Mouse (Mus musculus) CH12.LX (cell line): ENCODE measurements at regions not wholly inside any gene's neighbourhood (a gene's known extent, or its start where the extent isn't known, plus 50 kb on each side); places are given as distances from the start of the nearest gene placed in this dataset.

Experiments
- DNase-seq: peaks from one replicate; pipeline ENCODE4 v3.0.0-alpha.2; 2013; ENCODE audit errors: extremely low read depth
- H3K27ac ChIP-seq: 2 replicates; pipeline ENCODE4 v1.5.1; 2012; ENCODE audit warnings: low read depth, mild to moderate bottlenecking, control low read depth, moderate library complexity; ENCODE audit not compliant: insufficient read depth
- H3K27me3 ChIP-seq: replicated peaks from 2 replicates; pipeline ENCODE3; 2012; ENCODE audit warnings: inconsistent platforms
- H3K36me3 ChIP-seq, 2 experiments: replicated peaks in 1 of 2; 2 replicates each; pipeline versions ENCODE3 to v1.6.1; 2012; ENCODE audit warnings: inconsistent platforms in 1 of 2, low read length in 1 of 2, mild to moderate bottlenecking in 1 of 2, mixed read lengths in 1 of 2, moderate library complexity in 1 of 2; ENCODE audit not compliant: control insufficient read depth in 1 of 2, insufficient read depth in 1 of 2
- H3K4me1 ChIP-seq, 2 experiments: 2 replicates each; pipeline ENCODE4 v1.6.1; 2012; ENCODE audit warnings: inconsistent platforms in 1 of 2, moderate library complexity in 1 of 2; ENCODE audit not compliant: insufficient read depth in 2 of 2, control insufficient read depth in 1 of 2
- H3K4me2 ChIP-seq: 2 replicates; pipeline ENCODE4 v1.6.1; 2012; ENCODE audit warnings: low read depth, mild to moderate bottlenecking, control low read depth; ENCODE audit not compliant: poor library complexity, insufficient read depth, severe bottlenecking
- H3K4me3 ChIP-seq, 3 experiments: fragments of 150-350 bp in 1 of 3; sonication (generic) in 1 of 3; replicated peaks in 1 of 3; 2 replicates each; pipeline versions ENCODE3 to v1.5.1; 2011 to 2012; ENCODE audit warnings: low read depth in 2 of 3, low read length in 2 of 3, mild to moderate bottlenecking in 2 of 3, moderate library complexity in 2 of 3, control low read depth in 1 of 3, improper control_type of control experiment in 1 of 3, inconsistent platforms in 1 of 3, mixed read lengths in 1 of 3; ENCODE audit not compliant: poor library complexity in 1 of 3
- H3K79me2 ChIP-seq: replicated peaks from 2 replicates; pipeline ENCODE4 v1.6.1; 2012; ENCODE audit warnings: mild to moderate bottlenecking, moderate library complexity; ENCODE audit not compliant: control insufficient read depth, poor library complexity, insufficient read depth, severe bottlenecking; ENCODE audit errors: extremely low read depth
- H3K9ac ChIP-seq: 2 replicates; pipeline ENCODE4 v1.6.1; 2012; ENCODE audit warnings: low read depth, mild to moderate bottlenecking, control low read depth, moderate library complexity; ENCODE audit not compliant: insufficient read depth
- H3K9me3 ChIP-seq: replicated peaks from 2 replicates; pipeline ENCODE3; 2012; ENCODE audit warnings: low read length, inconsistent platforms, mixed read lengths
- CHD1 ChIP-seq: IDR thresholded peaks from 2 replicates; pipeline ENCODE4 v1.6.1; 2012; ENCODE audit warnings: low read depth, low read length, improper control_type of control experiment, inconsistent platforms
- E2F4 ChIP-seq: IDR thresholded peaks from 2 replicates; pipeline ENCODE4 v1.6.1; 2011; ENCODE audit warnings: low read depth, low read length, improper control_type of control experiment; ENCODE audit not compliant: insufficient replicate concordance
- EP300 ChIP-seq: IDR thresholded peaks from 2 replicates; pipeline ENCODE4 v1.6.1; 2011; ENCODE audit warnings: low read length, improper control_type of control experiment
- IRF4 ChIP-seq: IDR thresholded peaks from 2 replicates; pipeline ENCODE4 v1.6.1; 2014; ENCODE audit warnings: low read depth, mild to moderate bottlenecking, inconsistent platforms, low read length, improper control_type of control experiment
- JUN ChIP-seq: IDR thresholded peaks from 2 replicates; pipeline ENCODE4 v1.6.1; 2011; ENCODE audit warnings: low read depth, mild to moderate bottlenecking, low read length, improper control_type of control experiment, moderate library complexity; ENCODE audit not compliant: insufficient read depth
- JUND ChIP-seq: conservative IDR thresholded peaks from 2 replicates; pipeline ENCODE4 v1.6.1; 2011; ENCODE audit warnings: low read depth, low read length, improper control_type of control experiment
- KAT2A ChIP-seq: IDR thresholded peaks from 2 replicates; pipeline ENCODE4 v1.6.1; 2012; ENCODE audit warnings: low read length, improper control_type of control experiment, inconsistent platforms; ENCODE audit not compliant: insufficient replicate concordance
- MAFK ChIP-seq: IDR thresholded peaks from 2 replicates; pipeline ENCODE4 v1.6.1; 2011; ENCODE audit warnings: low read length, improper control_type of control experiment; ENCODE audit not compliant: insufficient replicate concordance
- MAX ChIP-seq: IDR thresholded peaks from 2 replicates; pipeline ENCODE4 v1.6.1; 2011; ENCODE audit warnings: low read length, improper control_type of control experiment
- MAZ ChIP-seq: IDR thresholded peaks from 2 replicates; pipeline ENCODE4 v1.6.1; 2012; ENCODE audit warnings: low read depth, mild to moderate bottlenecking, inconsistent platforms, low read length, improper control_type of control experiment, moderate library complexity
- MEF2A ChIP-seq: IDR thresholded peaks from 2 replicates; pipeline ENCODE4 v1.6.1; 2014; ENCODE audit warnings: low read depth, mild to moderate bottlenecking, inconsistent platforms, low read length, improper control_type of control experiment, borderline replicate concordance
- MXI1 ChIP-seq: IDR thresholded peaks from 2 replicates; pipeline ENCODE4 v1.6.1; 2011; ENCODE audit warnings: mild to moderate bottlenecking, low read depth, low read length, improper control_type of control experiment
- MYC ChIP-seq: IDR thresholded peaks from 2 replicates; pipeline ENCODE4 v1.6.1; 2011; ENCODE audit warnings: low read depth, mild to moderate bottlenecking, improper control_type of control experiment, low read length
- NELFE ChIP-seq: IDR thresholded peaks from 2 replicates; pipeline ENCODE4 v1.6.1; 2011; ENCODE audit warnings: low read depth, low read length, improper control_type of control experiment
- PAX5 ChIP-seq: IDR thresholded peaks from 2 replicates; pipeline ENCODE4 v1.6.1; 2012; ENCODE audit warnings: low read length, inconsistent platforms, mixed read lengths
- RCOR1 ChIP-seq: conservative IDR thresholded peaks from 2 replicates; pipeline ENCODE4 v1.6.1; 2012; ENCODE audit warnings: low read depth, mild to moderate bottlenecking, inconsistent platforms, low read length, improper control_type of control experiment
- SIN3A ChIP-seq: IDR thresholded peaks from 2 replicates; pipeline ENCODE4 v1.6.1; 2012; ENCODE audit warnings: low read length, improper control_type of control experiment, inconsistent platforms
- SMC3 ChIP-seq: IDR thresholded peaks from 2 replicates; pipeline ENCODE4 v1.6.1; 2011; ENCODE audit warnings: low read depth, low read length, improper control_type of control experiment
- TBP ChIP-seq: conservative IDR thresholded peaks from 2 replicates; pipeline ENCODE4 v1.6.1; 2011; ENCODE audit warnings: low read depth, low read length, improper control_type of control experiment
- UBTF ChIP-seq: IDR thresholded peaks from 2 replicates; pipeline ENCODE4 v1.6.1; 2012; ENCODE audit warnings: low read depth, mild to moderate bottlenecking, inconsistent platforms, low read length, improper control_type of control experiment, moderate library complexity
- USF1 ChIP-seq: IDR thresholded peaks from 2 replicates; pipeline ENCODE4 v1.6.1; 2014; ENCODE audit warnings: low read depth, mild to moderate bottlenecking, inconsistent platforms, low read length, improper control_type of control experiment
- ZC3H11A ChIP-seq: IDR thresholded peaks from 2 replicates; pipeline ENCODE4 v1.6.1; 2012; ENCODE audit warnings: low read depth, mild to moderate bottlenecking, inconsistent platforms, low read length, improper control_type of control experiment
- ZMIZ1 ChIP-seq: IDR thresholded peaks from 2 replicates; pipeline ENCODE4 v1.6.1; 2012; ENCODE audit warnings: low read depth, mild to moderate bottlenecking, inconsistent platforms, low read length, improper control_type of control experiment
- ZNF384 ChIP-seq: IDR thresholded peaks from 2 replicates; pipeline ENCODE4 v1.6.1; 2012; ENCODE audit warnings: low read depth, low read length, improper control_type of control experiment, inconsistent platforms
- dilution Hi-C: fragments of 300-500 bp; cut with MboI; formaldehyde crosslinking; loops from 2 replicates; pipeline ENCODE4 v1.14.3; 2020; ENCODE audit warnings: low sequenced_read_pairs; ENCODE audit not compliant: extremely low pct_unique_long_range_greater_than_20kb, extremely low pct_ligation_motif_present
- in situ Hi-C: fragments of 300-500 bp; cut with MboI; formaldehyde crosslinking; loops from 3 replicates; pipeline ENCODE4 v1.14.3; 2019; ENCODE audit warnings: low sequenced_read_pairs, low pct_ligation_motif_present, low pct_unique_long_range_greater_than_20kb, mixed read lengths

- H3K27ac ChIP-seq: no peak overlapping the region
- dilution Hi-C loops (no loop called here), in situ Hi-C loops (no loop called here)
- DNase-seq: no peak
- TF ChIP-seq MAX (no peak), UBTF (no peak)
- TF ChIP-seq, all 38 proteins: peak for 0
- H3K79me2 ChIP-seq: no peaks in the 10 kb centered on the region
- peaks cover 24 to 36% of the 10 kb centered on the region in 2 experiments for H3K4me1 ChIP-seq
- H3K36me3 ChIP-seq: no peaks in the 10 kb centered on the region
- H3K4me3 ChIP-seq: no peak overlapping the region
- no peak overlapping the region for H3K9ac ChIP-seq
- H3K9me3 ChIP-seq: no peaks in the 10 kb centered on the region
- H3K27me3 ChIP-seq: no peaks in the 10 kb centered on the region
- H3K4me2 ChIP-seq: no peak overlapping the region
Observed at GRCm38 (mm10) chr17:84081751-84082352, 105.9 kb downstream of the Zfp36l2 start.

GRCm38 (mm10) chr17:84075081-84075938 lies 112.4 kb downstream of the Zfp36l2 start:
- no peak overlapping the region for H3K27ac ChIP-seq

GRCm38 (mm10) chr17:84074000-84074782 lies 113.6 kb downstream of the Zfp36l2 start:
- H3K27ac ChIP-seq: no peak overlapping the region
- H3K27me3 ChIP-seq: peaks cover 10% of the 10 kb centered on the region

More at GRCm38 (mm10) chr17:84075081-84075938, 112.4 kb downstream of the Zfp36l2 start:
- no peak for DNase-seq
- H3K4me3 ChIP-seq: no peak overlapping the region
- peaks cover 10% of the 10 kb centered on the region for H3K27me3 ChIP-seq
- H3K9me3 ChIP-seq: no peaks in the 10 kb centered on the region
- H3K79me2 ChIP-seq: no peaks in the 10 kb centered on the region
- peaks cover 5 to 22% of the 10 kb centered on the region in 2 experiments; a peak in 3 of 4 replicates for H3K4me1 ChIP-seq
- H3K36me3 ChIP-seq: no peaks in the 10 kb centered on the region
- H3K9ac ChIP-seq: no peak overlapping the region
- H3K4me2 ChIP-seq: no peak overlapping the region
- in situ Hi-C loops (no loop called here), dilution Hi-C loops (no loop called here)
- no peak for TF ChIP-seq MEF2A
- no peak for TF ChIP-seq SIN3A
- TF ChIP-seq MXI1: no peak
- TF ChIP-seq JUN: no peak
- no peak for TF ChIP-seq MAFK
- no peak for TF ChIP-seq IRF4
- no peak for TF ChIP-seq E2F4
- TF ChIP-seq SMC3: no peak
- TF ChIP-seq CHD1: no peak
- TF ChIP-seq EP300: no peak
- TF ChIP-seq MAZ: no peak
- no peak for TF ChIP-seq MAX
- no peak for TF ChIP-seq ZNF384

More at GRCm38 (mm10) chr17:84074000-84074782, 113.6 kb downstream of the Zfp36l2 start:
- H3K36me3 ChIP-seq: no peaks in the 10 kb centered on the region
- H3K79me2 ChIP-seq: no peaks in the 10 kb centered on the region
- dilution Hi-C loops (no loop called here), in situ Hi-C loops (no loop called here)
- peaks cover 5 to 22% of the 10 kb centered on the region in 2 experiments; a peak in 3 of 4 replicates for H3K4me1 ChIP-seq
- H3K9ac ChIP-seq: no peak overlapping the region
- 0 out of 2 replicates have a peak overlapping the region, but pooled peaks have one; percentile 39 for H3K4me2 ChIP-seq
- no peaks in the 10 kb centered on the region for H3K9me3 ChIP-seq
- DNase-seq: peak; percentile 44
- no peak for TF ChIP-seq JUND
- no peak for TF ChIP-seq RCOR1
- TF ChIP-seq IRF4: peak; percentile 94
- TF ChIP-seq USF1: no peak
- no peak for TF ChIP-seq CHD1
- TF ChIP-seq ZC3H11A: no peak
- no peak for TF ChIP-seq SIN3A
- no peak for TF ChIP-seq TBP
- TF ChIP-seq PAX5: no peak
- TF ChIP-seq EP300: peak; percentile 86
- no peak for TF ChIP-seq ZMIZ1
- no peak for TF ChIP-seq KAT2A
- no peak for TF ChIP-seq NELFE
- TF ChIP-seq MYC: no peak
- no peak overlapping the region for H3K4me3 ChIP-seq
